ENCODE assay signal across 12 mouse cellular contexts in genomic region chr6:115946389-115946788, GRCm38 (mm10). TPM values are rescaled to one million over a fixed set of nuclear protein-coding genes. Genes with fewer than 3 reads are reported as not detected.
A peak's percentile ranks its signal among the peaks of the same experiment; 100 is the strongest.
DNase-seq lines count a peak whose midpoint lies in the region; ATAC-seq and TF ChIP-seq lines count a peak whose summit lies in the region.
"Had no signal": no experiment of that assay in that cellular context is flagged by ENCODE, and none has a peak within 500 bp of the region (broad histone marks: within the 10 kb centered on the region; RNA-seq: fewer than 3 reads in every experiment).

No protein-coding gene starts in this region.

- 79% methylated on average over 6 of the region's 6 CpGs for WGBS in hindbrain, embryonic 10.5 days
- WGBS in hindbrain, embryonic 11.5 days: 69% methylated on average over 6 of the region's 6 CpGs

- H3K9ac ChIP-seq in hindbrain, embryonic 11.5 days (ENCODE audit: low read depth, low read length): no peak overlapping the region
- no peak overlapping the region for H3K9ac ChIP-seq in MEL (ENCODE audit: control insufficient read depth, low read depth, low read length, poor library complexity, severe bottlenecking)

- no peak overlapping the region for H3K4me2 ChIP-seq in hindbrain, embryonic 11.5 days (replicated peaks; ENCODE audit: low read depth, low read length)

- peak in 1 of 2 experiments; percentile 42; a peak in 3 of 4 replicates for TF ChIP-seq EP300 in MEL (IDR thresholded peaks at IDR 0.05; ENCODE audit: low read depth in 1 of 2, low read length in 2 of 2)

- H3K27ac ChIP-seq in hindbrain, embryonic 10.5 days: 0 out of 2 replicates have a peak overlapping the region, but pooled peaks have one; percentile 31
- no peak overlapping the region for H3K27ac ChIP-seq in hindbrain, embryonic 11.5 days (ENCODE audit: low read depth, low read length)
- H3K27ac ChIP-seq in MEL (ENCODE audit: control insufficient read depth, low read depth, low read length): no peak overlapping the region
- H3K27ac ChIP-seq: left cerebral cortex, adult 2 months had no signal

- no peak for DNase-seq in hindbrain, embryonic 10.5 days (ENCODE audit: low spot score)
- no peak for DNase-seq in hindbrain, embryonic 11.5 days (ENCODE audit: low spot score)
- DNase-seq in MEL (ENCODE audit: low read depth, low spot score): peak; percentile 68
- DNase-seq in brain, adult 2 months (ENCODE audit: low read depth, low spot score): peak; percentile 38
- peak; percentile 32 for DNase-seq in lung, postnatal 14 days
- DNase-seq in spleen, adult 18-20 months: no peak
- no peak for DNase-seq in T-cell, adult 2 months (ENCODE audit: low spot score)
- DNase-seq in gastrocnemius, adult 8-10 months (ENCODE audit: low spot score in 2 of 2): no peak
- DNase-seq: right cerebral cortex, postnatal 4 days; thymus, postnatal 25 days had no signal

- no peak for TF ChIP-seq RAD21 in MEL (IDR thresholded peaks at IDR 0.05; ENCODE audit: low read depth, low read length)

- peaks cover 16% of the 10 kb centered on the region for H3K4me1 ChIP-seq in hindbrain, embryonic 10.5 days (replicated peaks)
- no peaks in the 10 kb centered on the region for H3K4me1 ChIP-seq in hindbrain, embryonic 11.5 days (replicated peaks; ENCODE audit: control insufficient read depth, insufficient read depth, low read length)
- peaks cover 10 to 34% of the 10 kb centered on the region in 2 experiments for H3K4me1 ChIP-seq in MEL (ENCODE audit: control insufficient read depth in 1 of 2, insufficient read depth in 2 of 2, low read length in 2 of 2)

- no peak overlapping the region for H3K4me3 ChIP-seq in hindbrain, embryonic 10.5 days
- H3K4me3 ChIP-seq in hindbrain, embryonic 11.5 days (ENCODE audit: low read depth, low read length): no peak overlapping the region
- H3K4me3 ChIP-seq in MEL (ENCODE audit: control insufficient read depth in 1 of 2, insufficient read depth in 1 of 2, low read depth in 2 of 2, low read length in 2 of 2): no peak overlapping the region
- H3K4me3 ChIP-seq: left cerebral cortex, adult 2 months had no signal

- H3K79me2 ChIP-seq in MEL (ENCODE audit: control insufficient read depth, insufficient read depth, low read length, poor library complexity): no peaks in the 10 kb centered on the region

- TF ChIP-seq POLR2A in MEL (IDR thresholded peaks at IDR 0.05; ENCODE audit: control insufficient read depth in 1 of 2, insufficient read depth in 1 of 2, low read depth in 1 of 2, low read length in 2 of 2, poor library complexity in 1 of 2): no peak

- no peaks in the 10 kb centered on the region for H3K9me3 ChIP-seq in hindbrain, embryonic 10.5 days
- H3K9me3 ChIP-seq in hindbrain, embryonic 11.5 days (ENCODE audit: control insufficient read depth, low read length): no peaks in the 10 kb centered on the region
- no peaks in the 10 kb centered on the region for H3K9me3 ChIP-seq in MEL (replicated peaks; ENCODE audit: insufficient read depth, low read length)

- no peak for TF ChIP-seq CTCF in MEL (IDR thresholded peaks at IDR 0.05 in 2 of 3, conservative IDR thresholded peaks at IDR 0.05 in 1 of 3; ENCODE audit: control insufficient read depth in 1 of 3, insufficient read depth in 1 of 3, low read depth in 2 of 3, low read length in 3 of 3, poor library complexity in 1 of 3, severe bottlenecking in 1 of 3)

- no peaks in the 10 kb centered on the region for H3K36me3 ChIP-seq in hindbrain, embryonic 10.5 days
- no peaks in the 10 kb centered on the region for H3K36me3 ChIP-seq in hindbrain, embryonic 11.5 days (ENCODE audit: control insufficient read depth, insufficient read depth, low read length)
- peaks cover 0 to 22% of the 10 kb centered on the region in 2 experiments; a peak in 2 of 4 replicates for H3K36me3 ChIP-seq in MEL (ENCODE audit: control insufficient read depth in 1 of 2, insufficient read depth in 2 of 2, low read length in 2 of 2)

- ATAC-seq in hindbrain, embryonic 11.5 days (ENCODE audit: low FRiP score): no peak

- H3K27me3 ChIP-seq in hindbrain, embryonic 10.5 days (ENCODE audit: insufficient read depth, poor library complexity, severe bottlenecking): no peaks in the 10 kb centered on the region
- H3K27me3 ChIP-seq in hindbrain, embryonic 11.5 days (ENCODE audit: control insufficient read depth, insufficient read depth, low read length): no peaks in the 10 kb centered on the region
- H3K27me3 ChIP-seq in MEL (ENCODE audit: control insufficient read depth in 1 of 2, insufficient read depth in 2 of 2, low read length in 2 of 2): no peaks in the 10 kb centered on the region

TF ChIP-seq in MEL, 35 proteins besides CTCF, POLR2A, EP300 and RAD21 (continues in another document):
- TF ChIP-seq MEF2A (IDR thresholded peaks at IDR 0.05; ENCODE audit: extremely low read depth, insufficient replicate concordance, low read depth, low read length, poor library complexity, severe bottlenecking) (no peak), MAX (IDR thresholded peaks at IDR 0.05; ENCODE audit: low read length) (no peak), ZMIZ1 (IDR thresholded peaks at IDR 0.05; ENCODE audit: low read depth, low read length) (no peak), ETS1 (IDR thresholded peaks at IDR 0.05; ENCODE audit: low read depth, low read length) (peak; percentile 85), SMC3 (IDR thresholded peaks at IDR 0.05; ENCODE audit: low read depth, low read length) (no peak), SIN3A (IDR thresholded peaks at IDR 0.05; ENCODE audit: low read length) (peak; percentile 37; the same call in 1 of the 2 replicates), CHD1 (IDR thresholded peaks at IDR 0.05; ENCODE audit: low read depth, low read length) (no peak), HCFC1 (IDR thresholded peaks at IDR 0.05; ENCODE audit: low read depth, low read length) (no peak), NELFE (IDR thresholded peaks at IDR 0.05; ENCODE audit: low read depth, low read length) (no peak), TBP (IDR thresholded peaks at IDR 0.05; ENCODE audit: low read depth, low read length) (no peak), USF2 (IDR thresholded peaks at IDR 0.05; ENCODE audit: borderline replicate concordance in 1 of 2, insufficient read depth in 1 of 2, low read depth in 1 of 2, low read length in 2 of 2) (no peak), POLR2AphosphoS2 (IDR thresholded peaks at IDR 0.05; ENCODE audit: low read length) (no peak), MXI1 (IDR thresholded peaks at IDR 0.05; ENCODE audit: low read depth, low read length) (no peak), ZC3H11A (IDR thresholded peaks at IDR 0.05; ENCODE audit: low read depth, low read length) (no peak), TCF12 (IDR thresholded peaks at IDR 0.05; ENCODE audit: low read depth, low read length) (peak; percentile 27; the same call in 1 of the 2 replicates), MAZ (IDR thresholded peaks at IDR 0.05; ENCODE audit: low read depth, low read length) (no peak), ZKSCAN1 (IDR thresholded peaks at IDR 0.05; ENCODE audit: low read depth, low read length) (no peak), E2F4 (IDR thresholded peaks at IDR 0.05; ENCODE audit: borderline replicate concordance, low read depth, low read length) (no peak), JUND (IDR thresholded peaks at IDR 0.05; ENCODE audit: low read depth, low read length) (no peak), MYC (IDR thresholded peaks at IDR 0.05; ENCODE audit: low read depth, low read length) (no peak), GATA1 (IDR thresholded peaks at IDR 0.05; ENCODE audit: low read depth, low read length) (peak; percentile 44), USF1 (IDR thresholded peaks at IDR 0.05; ENCODE audit: low read depth, low read length) (no peak), KAT2A (conservative IDR thresholded peaks at IDR 0.05; ENCODE audit: low read depth, low read length) (no peak), CHD2 (IDR thresholded peaks at IDR 0.05; ENCODE audit: low read length) (no peak), ZNF384 (IDR thresholded peaks at IDR 0.05; ENCODE audit: low read depth, low read length) (no peak), POLR2AphosphoS5 (IDR thresholded peaks at IDR 0.05; ENCODE audit: borderline replicate concordance, low read depth, low read length) (no peak), ELF1 (IDR thresholded peaks at IDR 0.05; ENCODE audit: low read depth, low read length) (no peak), UBTF (IDR thresholded peaks at IDR 0.05; ENCODE audit: borderline replicate concordance, insufficient read depth, low read depth, low read length) (no peak), NRF1 (IDR thresholded peaks at IDR 0.05; ENCODE audit: insufficient read depth, low read depth, low read length, poor library complexity, severe bottlenecking) (no peak), RCOR1 (IDR thresholded peaks at IDR 0.05; ENCODE audit: low read depth, low read length) (0 out of 2 replicates have a peak, but pooled peaks have one; percentile 9), MAFK (IDR thresholded peaks at IDR 0.05; ENCODE audit: borderline replicate concordance, low read depth, low read length) (no peak), TAL1 (IDR thresholded peaks at IDR 0.05; ENCODE audit: low read length) (peak; percentile 39; the same call in 1 of the 2 replicates)

RNA-seq across cellular contexts. Expression of gene H1foo, which starts 1.7 kb away (rescaled TPM):
- not detected in 2 replicates for polyA plus RNA-seq in hindbrain, embryonic 10.5 days (2016; fragmentation: Nextera tagmentation; extraction: Ambion mirVana)
- polyA plus RNA-seq in hindbrain, embryonic 11.5 days (2014; fragmentation: Nextera tagmentation; extraction: Ambion mirVana): not detected in 2 replicates
- not detected in 2 replicates for total RNA-seq in MEL (2012; rRNA removed)
- not detected for polyA plus RNA-seq in MEL (2012; ENCODE audit: insufficient read depth in 1 of 2, insufficient read length in 2 of 2, low read depth in 1 of 2, low replicate concordance in 2 of 2, missing spikeins in 1 of 2)
- not detected for total RNA-seq in gastrocnemius, adult 8-10 months (2022)
- total RNA-seq: heart, postnatal 10 days; left cerebral cortex, adult 2 months had no signal

RNA-seq across cellular contexts. Expression of gene Rho, which starts 14.8 kb away (rescaled TPM):
- 0.20 and 0.37 TPM in 2 replicates for polyA plus RNA-seq in hindbrain, embryonic 10.5 days (2016; fragmentation: Nextera tagmentation; extraction: Ambion mirVana)
- polyA plus RNA-seq in hindbrain, embryonic 11.5 days (2014; fragmentation: Nextera tagmentation; extraction: Ambion mirVana): 0.22 and 0.39 TPM in 2 replicates
- total RNA-seq in MEL (2012; rRNA removed): not detected in 2 replicates
- polyA plus RNA-seq in MEL (2012; ENCODE audit: insufficient read depth in 1 of 2, insufficient read length in 2 of 2, low read depth in 1 of 2, low replicate concordance in 2 of 2, missing spikeins in 1 of 2): under 1 TPM in 1 of 2 experiments, not detected in 1; 0.11 TPM
- total RNA-seq in gastrocnemius, adult 8-10 months (2022): not detected

RNA-seq across cellular contexts. Expression of gene Plxnd1, which starts 48.4 kb away (rescaled TPM):
- polyA plus RNA-seq in hindbrain, embryonic 10.5 days (2016; fragmentation: Nextera tagmentation; extraction: Ambion mirVana): 24.6 and 28.5 TPM in 2 replicates
- 17.5 and 18.8 TPM in 2 replicates for polyA plus RNA-seq in hindbrain, embryonic 11.5 days (2014; fragmentation: Nextera tagmentation; extraction: Ambion mirVana)
- 4.8 and 6.6 TPM in 2 replicates for total RNA-seq in MEL (2012; rRNA removed)
- 10 to 100 TPM in 1 of 2 experiments, not detected in 1; 19.2 TPM for polyA plus RNA-seq in MEL (2012; ENCODE audit: insufficient read depth in 1 of 2, insufficient read length in 2 of 2, low read depth in 1 of 2, low replicate concordance in 2 of 2, missing spikeins in 1 of 2)
- total RNA-seq in gastrocnemius, adult 8-10 months (2022): 10 to 100 TPM; 12.9 to 25.5 (median 19.1) TPM

Comparison
In these comparisons a context has a peak if more than half of its experiments do, and no peak if none do; other contexts are left out.
1. DNase-seq: peak in MEL (single experiment), brain, adult 2 months (single experiment) and lung, postnatal 14 days (single experiment); none in hindbrain, embryonic 10.5 days (single experiment), hindbrain, embryonic 11.5 days (single experiment), spleen, adult 18-20 months (0 of 2), T-cell, adult 2 months (single experiment) and gastrocnemius, adult 8-10 months (0 of 2).